Mouse (Mus musculus) effector memory CD4-positive, alpha-beta T cell, adult 5 months (primary cell): ENCODE data around the gene Kcna6. TPM values are rescaled to one million over a fixed set of nuclear protein-coding genes. Genes with fewer than 3 reads are reported as not detected.

Source experiments
- polyA plus RNA-seq: library from polyadenylated mRNA; unstranded; fragments of 100-300 nt; shearing (Covaris generic); gene quantifications from one replicate; pipeline ENCODE4 v1.2.1, GENCODE M21; 2017

Gene Kcna6
- not detected for polyA plus RNA-seq

DNA sequence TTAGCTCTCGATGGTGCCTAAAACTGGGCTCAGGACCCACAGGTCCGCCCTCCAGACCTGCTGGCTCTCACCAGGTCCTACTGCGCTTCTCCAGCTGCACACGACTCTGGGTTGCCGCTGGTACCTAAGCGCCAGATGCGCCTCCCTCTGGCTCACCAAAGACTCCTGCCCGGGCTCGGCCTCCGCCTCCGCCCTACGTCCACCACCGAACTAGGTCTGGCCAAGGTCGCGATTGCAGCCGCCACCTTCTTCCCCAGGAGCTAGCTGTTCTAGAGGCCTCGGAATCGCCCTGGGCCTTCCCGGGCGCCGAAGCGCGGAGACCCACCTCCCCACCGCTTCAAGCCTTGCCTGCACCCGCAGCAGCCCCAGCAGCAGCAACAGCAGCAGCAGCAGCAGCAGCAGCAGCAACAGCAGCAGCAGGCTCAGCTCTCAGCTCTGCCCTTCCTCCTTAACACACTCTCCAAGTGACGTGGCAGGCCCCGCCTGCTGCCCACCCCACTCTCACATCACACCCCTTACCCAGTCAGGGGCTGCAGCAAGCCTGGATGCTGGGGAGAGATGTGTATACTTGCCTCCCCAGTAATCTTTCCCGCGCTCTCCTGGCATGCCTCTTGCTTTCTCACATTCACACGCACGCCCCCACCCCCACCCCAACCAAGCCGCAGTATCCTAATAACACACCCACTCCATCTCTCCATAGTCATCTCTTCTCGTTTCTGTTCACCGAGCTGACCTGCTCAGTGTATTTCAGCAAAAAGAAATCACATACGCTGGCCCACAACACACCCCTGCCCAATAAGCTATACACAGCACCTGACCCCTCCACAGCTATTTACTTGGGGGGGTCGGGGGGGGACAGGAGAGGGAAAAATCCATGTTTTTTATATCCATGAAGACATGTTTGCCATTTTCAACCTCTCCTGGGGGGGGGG lies at the start of gene Kcna6:
Gene Kcna6 (minus strand): TSS at position 464 of the 932 bp plus-strand sequence.

Other genes with a start within 250 kb of the Kcna6 start
- not detected for gene Kcna5, start 205.3 kb downstream of the Kcna6 start, polyA plus RNA-seq
- not detected for gene Kcna1, start 94.3 kb downstream of the Kcna6 start, polyA plus RNA-seq
- gene Ndufa9, start 108.5 kb upstream of the Kcna6 start, polyA plus RNA-seq: 88.1 TPM
- not detected for gene Akap3, start 112.4 kb upstream of the Kcna6 start, polyA plus RNA-seq
- not detected for gene Dyrk4, start 181.2 kb upstream of the Kcna6 start, polyA plus RNA-seq
- 1.6 TPM for gene Rad51ap1, start 198.9 kb upstream of the Kcna6 start, polyA plus RNA-seq
- gene D6Wsu163e, start 199.3 kb upstream of the Kcna6 start, polyA plus RNA-seq: 6.9 TPM